Mouse (Mus musculus) heart, embryonic 11.5 days (tissue): Measurements from ENCODE around the gene Ormdl2. TPM values are rescaled to one million over a fixed set of nuclear protein-coding genes. Genes with fewer than 3 reads are reported as not detected.

ENCODE experiments used
- ATAC-seq: fragments of 200-750 bp; cut with Nextera tagmentation; replicated peaks from 2 replicates; pipeline ENCODE4 v1.8.0; 2017; ENCODE audit warnings: moderate library complexity; ENCODE audit not compliant: insufficient number of reproducible peaks, low FRiP score, low TSS enrichment
- H3K27ac ChIP-seq: fragments of 300-500 bp; sonication (generic); 2 replicates; pipeline ENCODE4 v1.5.1; 2014; ENCODE audit warnings: mild to moderate bottlenecking, low read depth, low read length
- H3K27me3 ChIP-seq: fragments of 300-500 bp; sonication (generic); 2 replicates; pipeline ENCODE4 v1.6.1; 2014; ENCODE audit warnings: mild to moderate bottlenecking, low read length, mixed read lengths; ENCODE audit not compliant: control insufficient read depth, insufficient read depth
- H3K36me3 ChIP-seq: fragments of 300-500 bp; sonication (generic); 2 replicates; pipeline ENCODE4 v1.6.1; 2014; ENCODE audit warnings: mild to moderate bottlenecking, low read length, moderate library complexity, mixed read lengths; ENCODE audit not compliant: control insufficient read depth, insufficient read depth
- H3K4me1 ChIP-seq: fragments of 300-500 bp; sonication (generic); 2 replicates; pipeline ENCODE4 v1.6.1; 2014; ENCODE audit warnings: low read length; ENCODE audit not compliant: control insufficient read depth, insufficient read depth
- H3K4me2 ChIP-seq: fragments of 300-500 bp; sonication (generic); 2 replicates; pipeline ENCODE4 v1.6.1; 2014; ENCODE audit warnings: mild to moderate bottlenecking, moderate library complexity
- H3K4me3 ChIP-seq: fragments of 300-500 bp; sonication (generic); 2 replicates; pipeline ENCODE4 v1.5.1; 2014; ENCODE audit warnings: low read depth, low read length
- H3K9ac ChIP-seq: fragments of 300-500 bp; sonication (generic); 2 replicates; pipeline ENCODE4 v1.6.1; 2014; ENCODE audit warnings: mild to moderate bottlenecking, low read depth, low read length, moderate library complexity
- H3K9me3 ChIP-seq: fragments of 300-500 bp; sonication (generic); replicated peaks from 2 replicates; pipeline ENCODE4 v1.6.1; 2016; ENCODE audit warnings: low read length; ENCODE audit not compliant: control insufficient read depth
- WGBS: fragments of 180-500 bp; shearing (Covaris S2); extraction: QIAGEN DNeasy Blood & Tissue Kit; methylation state at CpG from one replicate; pipeline ENCODE4 v1.1.7; 2014; ENCODE audit not compliant: insufficient replicate concordance; 5-methylcytosine and 5-hydroxymethylcytosine counted together
- polyA plus RNA-seq: library from polyadenylated mRNA; unstranded; fragments of >200 nt; fragmentation: Nextera tagmentation; extraction: Ambion mirVana; gene quantifications from 2 replicates; pipeline ENCODE4 v1.2.1, GENCODE M21; 2014

Ormdl2 gene
- polyA plus RNA-seq, 1 experiment from 2014 or later, result 60.3 TPM

DNA sequence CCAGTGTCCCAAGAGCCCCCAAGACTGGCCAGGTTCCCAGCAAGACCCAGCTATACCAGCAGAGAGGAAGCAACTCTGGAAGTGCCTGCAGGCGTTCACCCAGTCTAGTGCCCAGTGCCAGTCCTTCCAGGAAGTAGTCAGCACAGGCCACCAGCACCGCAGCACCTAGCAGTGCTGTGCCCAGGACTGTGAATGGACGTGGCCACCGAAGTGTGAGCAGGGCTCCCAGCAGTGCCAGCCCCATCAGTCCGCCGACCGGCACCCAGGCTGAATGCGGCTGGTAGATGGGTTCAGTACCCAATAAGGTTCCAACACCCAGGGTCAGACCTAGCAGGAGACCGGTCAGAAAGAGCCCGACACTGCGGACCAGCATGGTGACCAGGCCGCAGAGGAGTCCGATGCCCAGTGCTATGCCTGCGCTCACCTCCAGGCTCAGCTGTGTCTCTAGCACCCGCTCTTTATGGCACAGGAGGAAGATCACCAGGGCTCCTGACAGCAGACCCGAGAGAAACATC lies 19.4 kb downstream of the Ormdl2 start:
- Histone ChIP-seq H3K4me2 (0 out of 2 replicates have a peak overlapping the region, but pooled peaks have one; percentile 70), H3K9me3 (no peaks in the 10 kb centered on the region), H3K27me3 (no peaks in the 10 kb centered on the region), H3K36me3 (no peaks in the 10 kb centered on the region), H3K27ac (no peak overlapping the region), H3K4me3 (0 out of 2 replicates have a peak overlapping the region, but pooled peaks have one; percentile 5), H3K4me1 (peaks cover 11% of the 10 kb centered on the region), H3K9ac (no peak overlapping the region)
- 83% methylated on average over 16 of the region's 16 CpGs for WGBS
- no peak for ATAC-seq

DNA sequence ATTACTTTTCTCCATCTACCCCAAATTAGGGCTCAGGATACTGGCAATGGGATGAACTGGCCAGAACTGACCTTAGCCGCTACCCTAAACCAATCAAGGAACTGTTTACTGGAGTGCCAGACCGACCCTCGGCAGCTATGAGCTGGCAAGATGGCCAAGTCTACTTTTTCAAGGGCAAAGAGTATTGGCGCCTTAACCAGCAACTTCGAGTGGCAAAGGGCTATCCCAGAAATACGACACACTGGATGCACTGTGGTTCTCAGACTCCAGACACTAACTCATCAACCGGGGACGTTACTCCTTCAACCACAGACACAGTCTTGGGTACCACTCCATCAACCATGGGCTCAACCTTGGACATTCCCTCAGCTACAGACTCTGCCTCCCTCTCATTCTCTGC lies 22.8 kb downstream of the Ormdl2 start:
- no peak overlapping the region for H3K4me3 ChIP-seq
- no peak for ATAC-seq
- 80% methylated on average over 8 of the region's 8 CpGs for WGBS
- H3K4me1 ChIP-seq, result no peaks in the 10 kb centered on the region
- H3K27ac ChIP-seq, result no peak overlapping the region
- H3K36me3 ChIP-seq, result no peaks in the 10 kb centered on the region
- no peak overlapping the region for H3K4me2 ChIP-seq
- no peaks in the 10 kb centered on the region for H3K9me3 ChIP-seq
- H3K27me3 ChIP-seq, result no peaks in the 10 kb centered on the region
- H3K9ac ChIP-seq, result no peak overlapping the region

DNA sequence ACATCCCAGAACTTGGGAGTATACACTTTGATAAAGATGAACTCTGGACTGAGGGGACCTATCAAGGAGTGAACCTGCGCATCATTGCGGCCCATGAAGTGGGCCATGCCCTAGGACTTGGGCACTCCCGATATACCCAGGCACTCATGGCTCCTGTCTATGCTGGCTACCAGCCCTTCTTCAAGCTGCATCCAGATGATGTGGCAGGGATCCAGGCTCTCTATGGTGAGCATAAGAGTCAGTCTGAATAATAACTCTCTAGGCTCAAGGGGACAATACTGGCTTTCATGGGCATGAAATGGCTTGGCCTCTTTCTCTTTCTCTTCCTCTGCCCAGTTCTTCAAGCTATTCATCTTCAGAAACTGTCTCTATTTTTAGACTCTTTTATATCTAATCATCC lies 25.9 kb downstream of the Ormdl2 start:
- Histone ChIP-seq H3K27ac (no peak overlapping the region), H3K4me2 (no peak overlapping the region), H3K9me3 (no peaks in the 10 kb centered on the region), H3K27me3 (no peaks in the 10 kb centered on the region), H3K36me3 (no peaks in the 10 kb centered on the region), H3K4me1 (no peaks in the 10 kb centered on the region), H3K4me3 (no peak overlapping the region), H3K9ac (no peak overlapping the region)
- 93% methylated on average over 3 of the region's 3 CpGs for WGBS
- no peak for ATAC-seq

DNA sequence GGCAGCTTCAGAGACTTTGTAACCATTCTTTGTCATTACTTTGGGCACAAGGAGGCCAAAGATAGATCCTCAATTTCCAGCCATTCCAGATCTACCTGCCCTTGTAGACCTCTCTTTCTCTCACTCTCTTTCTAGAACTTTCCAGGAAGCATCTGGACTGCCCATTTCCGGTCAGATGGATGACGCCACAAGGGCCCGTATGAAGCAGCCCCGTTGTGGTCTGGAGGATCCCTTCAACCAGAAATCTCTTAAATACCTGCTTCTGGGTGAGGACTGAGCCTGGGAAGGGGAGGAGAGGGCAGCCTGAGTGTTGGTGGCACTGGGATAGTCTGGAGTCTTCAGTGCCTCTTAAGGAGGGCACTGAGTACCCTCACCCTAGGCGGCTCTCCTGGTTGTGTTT lies 27.1 kb downstream of the Ormdl2 start:
- no peak overlapping the region for H3K27ac ChIP-seq
- no peaks in the 10 kb centered on the region for H3K27me3 ChIP-seq
- no peaks in the 10 kb centered on the region for H3K36me3 ChIP-seq
- H3K4me1 ChIP-seq, result no peaks in the 10 kb centered on the region
- no peaks in the 10 kb centered on the region for H3K9me3 ChIP-seq
- no peak overlapping the region for H3K9ac ChIP-seq
- 85% methylated on average over 5 of the region's 5 CpGs for WGBS
- no peak for ATAC-seq
- no peak overlapping the region for H3K4me2 ChIP-seq
- H3K4me3 ChIP-seq, result no peak overlapping the region

DNA sequence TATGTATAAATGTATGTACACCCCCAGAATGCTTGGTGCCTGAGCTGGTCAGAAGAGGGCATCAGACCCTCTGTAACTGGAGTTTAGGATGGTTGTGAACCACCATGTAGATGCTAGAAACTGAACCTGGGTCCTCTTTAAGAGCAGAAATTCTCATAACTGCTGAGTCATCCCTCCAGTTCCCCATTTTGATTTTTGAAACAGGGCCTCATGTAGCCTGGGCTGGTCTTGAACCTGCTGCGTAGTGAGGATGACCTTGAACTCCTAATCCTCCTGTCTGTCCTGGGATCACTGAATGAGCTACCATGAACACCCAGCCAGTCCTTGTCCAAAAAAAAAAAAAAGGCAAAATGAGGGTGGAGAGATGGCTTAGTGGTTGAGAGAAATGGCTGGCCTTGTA lies 28.2 kb downstream of the Ormdl2 start:
- ATAC-seq, result no peak
- Histone ChIP-seq H3K9ac (no peak overlapping the region), H3K27me3 (no peaks in the 10 kb centered on the region), H3K4me1 (no peaks in the 10 kb centered on the region), H3K9me3 (no peaks in the 10 kb centered on the region), H3K4me3 (no peak overlapping the region), H3K27ac (no peak overlapping the region), H3K36me3 (no peaks in the 10 kb centered on the region), H3K4me2 (no peak overlapping the region)
- 92% methylated on average over 1 of the region's 1 CpGs for WGBS

DNA sequence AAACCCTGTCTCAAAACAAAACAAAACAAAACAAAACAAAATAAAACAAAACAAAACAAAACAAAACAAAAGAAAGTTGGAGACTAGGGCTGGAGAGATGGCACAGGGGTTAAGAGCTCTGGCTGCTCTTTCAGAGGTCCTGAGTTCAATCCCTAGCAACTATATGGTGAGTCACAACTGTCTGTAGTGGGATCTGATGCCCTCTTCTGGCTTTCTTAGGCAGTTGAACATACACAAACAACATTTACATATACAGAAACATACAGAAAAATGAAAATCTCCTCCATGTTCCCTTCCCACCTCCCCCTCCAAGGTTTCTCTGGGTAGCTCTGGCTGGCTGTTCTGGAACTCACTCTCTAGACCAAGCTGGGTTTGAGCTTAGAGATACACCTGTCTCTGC lies 29.4 kb downstream of the Ormdl2 start:
- ATAC-seq, result no peak
- no peaks in the 10 kb centered on the region for H3K9me3 ChIP-seq
- H3K4me3 ChIP-seq, result no peak overlapping the region
- H3K27me3 ChIP-seq, result no peaks in the 10 kb centered on the region
- H3K36me3 ChIP-seq, result no peaks in the 10 kb centered on the region
- H3K9ac ChIP-seq, result no peak overlapping the region
- H3K4me1 ChIP-seq, result no peaks in the 10 kb centered on the region
- H3K27ac ChIP-seq, result no peak overlapping the region
- H3K4me2 ChIP-seq, result no peak overlapping the region

DNA sequence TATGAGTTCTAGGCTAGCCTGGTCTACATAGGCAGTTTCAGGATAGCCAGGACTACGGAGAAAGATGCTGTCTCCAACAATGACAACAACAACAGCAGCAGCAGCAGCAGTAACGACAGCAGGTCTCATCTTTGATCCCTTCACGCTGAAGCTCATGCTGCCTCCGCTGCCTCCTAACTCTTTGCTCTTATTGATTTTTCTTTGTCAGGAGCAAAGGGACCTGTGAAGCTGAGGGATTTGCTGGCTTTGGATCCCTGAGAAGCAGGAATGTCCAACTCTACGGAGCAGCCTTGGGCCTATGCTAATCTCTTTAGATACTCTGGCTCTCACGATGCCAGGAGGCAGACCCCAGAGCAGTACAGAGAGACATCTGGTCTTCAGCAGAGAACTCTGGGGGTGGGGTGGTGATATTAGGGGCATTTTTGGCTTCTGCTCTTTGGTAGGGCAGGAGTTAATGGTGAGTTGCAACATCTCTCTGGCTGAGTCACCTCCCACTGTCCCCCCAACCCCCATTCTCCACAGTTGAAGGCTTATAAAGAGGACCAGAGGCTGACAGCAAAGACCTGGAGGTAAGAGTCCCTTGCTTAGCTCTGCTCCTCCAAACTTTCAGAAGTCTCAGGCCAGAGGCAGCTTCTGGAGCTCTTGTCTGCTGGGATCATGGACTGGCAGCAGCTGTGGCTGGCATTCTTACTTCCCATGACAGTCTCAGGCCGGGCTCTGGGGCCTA lies 30.9 kb downstream of the Ormdl2 start, which contains the start of gene Mmp19:
Gene Mmp19 (plus strand): TSS at position 513 of the 727 bp plus-strand sequence.
- H3K4me1 ChIP-seq, result no peaks in the 10 kb centered on the region
- ATAC-seq, result no peak
- H3K27me3 ChIP-seq, result no peaks in the 10 kb centered on the region
- no peak within 1 kb of the TSS for H3K4me2 ChIP-seq
- no peak within 1 kb of the TSS for H3K9ac ChIP-seq
- no peaks in the 10 kb centered on the region for H3K36me3 ChIP-seq
- WGBS, result 62% methylated on average over 7 of the region's 7 CpGs
- H3K4me3 ChIP-seq, result no peak within 1 kb of the TSS
- H3K9me3 ChIP-seq, result no peaks in the 10 kb centered on the region
- H3K27ac ChIP-seq, result no peak within 1 kb of the TSS

DNA sequence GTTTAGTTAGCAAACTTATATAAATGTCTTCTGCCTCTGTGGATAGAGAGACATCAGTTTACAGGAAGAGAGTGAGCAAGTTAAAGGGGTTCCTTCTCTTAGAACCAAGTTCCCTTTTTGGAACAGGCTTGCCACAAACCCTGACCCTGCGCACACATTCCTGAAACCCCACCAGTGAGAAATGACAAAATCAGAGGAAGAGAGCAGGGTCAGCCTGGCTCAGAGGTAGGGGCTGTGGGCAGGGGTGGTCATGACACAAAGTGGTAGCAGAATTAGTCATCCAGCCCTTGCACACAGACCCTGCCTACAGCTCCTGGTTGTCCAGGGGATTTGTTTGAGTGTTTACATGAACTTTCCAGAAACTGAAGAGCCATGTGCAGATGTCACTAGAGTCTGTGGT lies 41.2 kb downstream of the Ormdl2 start:
- Histone ChIP-seq H3K27ac (no peak overlapping the region), H3K27me3 (no peaks in the 10 kb centered on the region), H3K4me3 (no peak overlapping the region), H3K9ac (no peak overlapping the region), H3K4me1 (no peaks in the 10 kb centered on the region), H3K4me2 (no peak overlapping the region), H3K9me3 (peaks cover 3% of the 10 kb centered on the region; the same call in 1 of the 2 replicates), H3K36me3 (no peaks in the 10 kb centered on the region)
- no peak for ATAC-seq
- WGBS, result 86% methylated on average over 1 of the region's 1 CpGs
